Mouse (Mus musculus): ENCODE data around the gene Adgrb3. TPM values are rescaled to one million over a fixed set of nuclear protein-coding genes. Genes with fewer than 3 reads are reported as not detected.

Adgrb3 gene
- polyA plus RNA-seq, 1 experiment, result not detected

DNA sequence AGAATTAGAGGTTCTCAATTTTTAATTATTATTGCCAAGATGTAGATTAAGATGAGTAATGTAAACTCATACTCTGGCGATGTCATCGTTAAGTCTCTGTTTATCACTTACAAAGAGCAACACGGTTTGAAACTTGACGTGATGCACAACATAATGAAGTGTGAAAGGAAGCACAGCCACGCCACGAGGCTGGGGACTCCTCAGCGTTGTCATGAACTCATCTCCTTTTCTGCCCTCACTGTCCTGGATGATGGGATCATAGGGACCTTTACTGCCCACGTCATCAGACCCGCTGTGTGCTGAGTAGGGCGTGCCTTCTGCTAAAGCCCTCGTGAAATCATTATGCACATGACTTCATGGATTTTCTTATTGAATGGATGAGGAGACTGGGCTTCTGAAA lies 714.0 kb downstream of the Adgrb3 start:
- WGBS, result 52% methylated on average over 11 of the region's 11 CpGs
- DNase-seq, result no peak
- no peaks in the 10 kb centered on the region for H3K4me1 ChIP-seq (ENCODE audit: control insufficient read depth, insufficient read depth, low read length)
- no peak overlapping the region for H3K4me3 ChIP-seq (replicated peaks; ENCODE audit: extremely low read depth, low read depth, low read length)
- no peak for TF ChIP-seq CTCF (IDR thresholded peaks at IDR 0.05; ENCODE audit: insufficient read depth, low read length)
- TF ChIP-seq POLR2A (IDR thresholded peaks at IDR 0.05; ENCODE audit: borderline replicate concordance, extremely low read depth, low read depth, low read length), result no peak

DNA sequence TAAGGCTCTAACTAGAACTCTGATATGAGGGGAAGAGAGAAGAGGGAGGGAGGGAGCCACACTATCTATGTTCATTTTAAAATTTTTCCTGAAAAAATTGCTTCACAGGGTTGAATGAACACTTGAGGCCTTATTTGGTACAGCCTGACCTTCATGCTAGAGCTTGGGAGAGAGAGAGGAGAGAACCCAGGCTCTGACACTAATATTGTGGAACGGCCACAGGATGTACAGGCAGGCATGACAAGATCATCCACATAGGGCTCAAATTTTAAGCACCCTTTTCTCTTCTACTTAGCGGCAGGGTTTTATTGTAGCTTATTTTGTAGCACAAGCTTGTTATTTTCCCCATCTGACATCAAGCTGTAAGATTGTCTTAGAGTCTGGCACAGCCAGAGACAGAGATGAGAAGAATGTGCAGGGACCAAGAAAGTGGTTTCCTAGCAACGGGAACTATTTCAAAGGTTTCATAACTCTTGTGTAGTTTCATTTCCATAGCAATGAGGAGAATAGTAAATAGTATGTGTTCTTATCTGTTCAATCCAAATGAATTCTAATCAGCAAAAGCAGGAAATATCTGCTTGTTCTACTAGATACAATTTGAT lies 721.9 kb downstream of the Adgrb3 start:
- no peak for DNase-seq
- no peak overlapping the region for H3K4me3 ChIP-seq (replicated peaks; ENCODE audit: extremely low read depth, low read depth, low read length)
- no peak for TF ChIP-seq CTCF (IDR thresholded peaks at IDR 0.05; ENCODE audit: insufficient read depth, low read length)
- TF ChIP-seq POLR2A (IDR thresholded peaks at IDR 0.05; ENCODE audit: borderline replicate concordance, extremely low read depth, low read depth, low read length), result no peak
- WGBS, result 59% methylated on average over 3 of the region's 3 CpGs
- H3K4me1 ChIP-seq (ENCODE audit: control insufficient read depth, insufficient read depth, low read length), result no peaks in the 10 kb centered on the region; the same call in 1 of the 2 replicates

DNA sequence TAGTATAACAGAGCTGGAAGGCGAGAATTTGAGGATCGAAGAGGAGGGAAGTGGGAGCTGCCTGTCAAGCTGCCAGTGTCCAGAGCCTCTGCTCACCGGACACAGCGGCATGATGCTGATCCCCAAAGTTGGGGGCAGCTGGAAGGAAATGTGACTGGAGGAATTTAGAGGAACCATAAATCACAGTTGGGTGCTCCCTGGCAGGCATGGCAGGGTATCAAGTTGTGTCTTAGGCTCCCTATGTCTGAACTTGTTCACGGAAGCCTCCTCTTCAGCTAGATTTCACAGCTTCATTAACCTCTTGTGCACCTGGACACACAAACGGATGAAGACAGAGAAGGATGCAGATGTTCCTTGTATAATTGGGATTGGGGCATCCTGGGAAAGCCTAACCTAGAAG lies 722.8 kb downstream of the Adgrb3 start:
- no peaks in the 10 kb centered on the region; the same call in 1 of the 2 replicates for H3K4me1 ChIP-seq (ENCODE audit: control insufficient read depth, insufficient read depth, low read length)
- no peak overlapping the region for H3K4me3 ChIP-seq (replicated peaks; ENCODE audit: extremely low read depth, low read depth, low read length)
- TF ChIP-seq POLR2A (IDR thresholded peaks at IDR 0.05; ENCODE audit: borderline replicate concordance, extremely low read depth, low read depth, low read length) (no peak), CTCF (IDR thresholded peaks at IDR 0.05; ENCODE audit: insufficient read depth, low read length) (no peak)
- no peak for DNase-seq
- 68% methylated on average over 6 of the region's 6 CpGs for WGBS

DNA sequence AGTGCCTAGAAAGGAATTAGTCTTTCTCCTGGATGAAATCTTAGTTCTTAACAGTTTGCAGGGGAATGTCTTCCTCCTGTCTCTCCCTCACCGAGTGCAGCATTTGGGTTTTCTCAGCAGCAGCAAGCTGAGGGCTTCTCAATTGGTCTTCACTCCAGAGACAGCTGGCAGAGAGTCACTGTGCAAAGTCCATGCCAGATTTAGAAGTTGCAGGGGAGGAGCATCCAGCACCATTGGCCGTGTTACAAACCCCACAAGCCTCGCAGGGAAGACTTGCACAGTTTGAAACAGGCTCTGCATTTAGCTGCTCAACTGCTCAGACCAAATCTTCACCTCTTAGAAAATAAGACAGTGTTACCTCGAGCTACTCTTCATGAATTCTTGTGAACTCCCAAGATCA lies 724.1 kb downstream of the Adgrb3 start:
- H3K4me3 ChIP-seq (replicated peaks; ENCODE audit: extremely low read depth, low read depth, low read length), result no peak overlapping the region
- DNase-seq, result peak; percentile 13
- no peak for TF ChIP-seq POLR2A (IDR thresholded peaks at IDR 0.05; ENCODE audit: borderline replicate concordance, extremely low read depth, low read depth, low read length)
- TF ChIP-seq CTCF (IDR thresholded peaks at IDR 0.05; ENCODE audit: insufficient read depth, low read length), result no peak
- H3K4me1 ChIP-seq (ENCODE audit: control insufficient read depth, insufficient read depth, low read length), result no peaks in the 10 kb centered on the region; the same call in 1 of the 2 replicates
- 32% methylated on average over 4 of the region's 4 CpGs for WGBS

DNA sequence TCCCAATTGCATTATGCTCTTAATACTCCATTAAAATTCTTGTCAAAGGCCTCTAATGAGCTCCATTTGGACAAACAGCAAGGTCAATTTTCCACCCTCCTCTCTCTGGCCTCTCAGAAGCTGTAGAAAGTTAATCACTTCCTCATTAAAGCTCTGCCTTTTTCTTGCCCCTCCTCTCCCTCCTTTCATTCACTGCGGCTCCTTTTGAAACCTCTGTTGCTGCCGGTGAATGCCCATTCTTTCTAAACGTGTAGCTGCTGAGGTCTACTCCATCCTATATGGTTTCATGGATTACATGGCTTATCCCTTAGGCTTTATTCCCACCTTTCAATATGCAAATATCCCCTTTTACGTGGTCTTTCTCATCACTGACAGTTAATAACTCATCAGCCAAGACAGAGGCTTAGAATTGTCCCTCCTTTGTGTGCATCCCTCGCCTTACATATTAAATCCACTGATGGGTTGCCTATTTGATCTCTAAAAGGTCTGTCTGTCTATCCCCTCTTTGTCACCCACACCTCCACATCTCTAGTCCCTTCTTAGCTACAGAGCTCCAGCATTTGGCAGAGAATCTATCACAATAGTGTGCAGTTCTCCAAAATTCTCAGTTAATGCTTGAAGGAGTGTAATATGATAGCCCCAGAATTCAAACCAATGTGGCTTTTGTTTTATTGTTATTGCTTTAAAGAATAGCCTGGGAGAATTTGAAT lies 741.3 kb downstream of the Adgrb3 start:
- no peak for DNase-seq
- no peaks in the 10 kb centered on the region for H3K4me1 ChIP-seq (ENCODE audit: control insufficient read depth, insufficient read depth, low read length)
- H3K4me3 ChIP-seq (replicated peaks; ENCODE audit: extremely low read depth, low read depth, low read length), result no peak overlapping the region
- TF ChIP-seq POLR2A (IDR thresholded peaks at IDR 0.05; ENCODE audit: borderline replicate concordance, extremely low read depth, low read depth, low read length), result no peak
- TF ChIP-seq CTCF (IDR thresholded peaks at IDR 0.05; ENCODE audit: insufficient read depth, low read length), result no peak
- 55% methylated on average over 5 of the region's 5 CpGs for WGBS

DNA sequence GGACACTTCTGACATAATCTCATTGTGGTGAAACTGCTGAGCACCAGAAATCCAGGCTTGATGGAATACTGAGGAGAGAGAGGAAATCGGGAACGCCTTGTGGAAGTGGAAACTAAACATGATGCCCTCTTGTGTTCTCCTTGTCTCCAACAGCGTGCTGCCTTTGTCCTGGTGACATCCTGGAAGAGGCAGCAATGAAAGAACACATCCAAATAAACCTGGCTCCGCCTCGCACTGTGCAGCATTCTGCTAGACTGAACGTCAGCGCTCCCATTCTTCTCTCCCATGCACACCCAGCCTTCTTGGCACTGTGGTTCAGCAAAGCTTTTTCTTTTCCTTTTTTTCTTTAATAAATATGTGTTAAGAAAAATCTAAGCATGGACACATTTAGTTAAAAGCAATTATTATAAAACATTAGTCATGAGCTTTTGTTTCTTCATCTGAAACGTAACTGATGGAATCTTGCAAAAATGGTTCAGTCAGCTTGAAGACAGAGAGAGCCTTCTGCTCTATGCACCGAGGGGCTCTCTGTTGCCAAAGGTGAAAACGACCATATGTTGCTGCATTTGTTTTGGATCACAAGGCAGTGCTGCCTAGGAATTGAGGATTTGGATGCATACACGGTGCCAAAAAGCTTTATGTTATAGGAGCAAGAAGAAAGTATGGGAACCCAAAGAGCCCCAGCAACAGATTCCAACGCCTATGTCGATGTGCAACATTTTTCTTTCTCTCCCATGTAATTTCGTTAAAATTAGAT lies 743.7 kb downstream of the Adgrb3 start:
- H3K4me1 ChIP-seq (ENCODE audit: control insufficient read depth, insufficient read depth, low read length), result no peaks in the 10 kb centered on the region
- no peak for TF ChIP-seq POLR2A (IDR thresholded peaks at IDR 0.05; ENCODE audit: borderline replicate concordance, extremely low read depth, low read depth, low read length)
- TF ChIP-seq CTCF (IDR thresholded peaks at IDR 0.05; ENCODE audit: insufficient read depth, low read length), result no peak
- WGBS, result 60% methylated on average over 14 of the region's 14 CpGs
- no peak for DNase-seq
- no peak overlapping the region for H3K4me3 ChIP-seq (replicated peaks; ENCODE audit: extremely low read depth, low read depth, low read length)

- H3K4me3 ChIP-seq (replicated peaks; ENCODE audit: extremely low read depth, low read depth, low read length), result no peak overlapping the region
- no peaks in the 10 kb centered on the region for H3K4me1 ChIP-seq (ENCODE audit: control insufficient read depth, insufficient read depth, low read length)
- DNase-seq, result no peak
- WGBS, result 68% methylated on average over 8 of the region's 8 CpGs
- TF ChIP-seq POLR2A (IDR thresholded peaks at IDR 0.05; ENCODE audit: borderline replicate concordance, extremely low read depth, low read depth, low read length), result no peak
- no peak for TF ChIP-seq CTCF (IDR thresholded peaks at IDR 0.05; ENCODE audit: insufficient read depth, low read length)
These were observed 747.1 kb downstream of the Adgrb3 start for GRCm38 (mm10) chr1:25082377-25082776.

DNA sequence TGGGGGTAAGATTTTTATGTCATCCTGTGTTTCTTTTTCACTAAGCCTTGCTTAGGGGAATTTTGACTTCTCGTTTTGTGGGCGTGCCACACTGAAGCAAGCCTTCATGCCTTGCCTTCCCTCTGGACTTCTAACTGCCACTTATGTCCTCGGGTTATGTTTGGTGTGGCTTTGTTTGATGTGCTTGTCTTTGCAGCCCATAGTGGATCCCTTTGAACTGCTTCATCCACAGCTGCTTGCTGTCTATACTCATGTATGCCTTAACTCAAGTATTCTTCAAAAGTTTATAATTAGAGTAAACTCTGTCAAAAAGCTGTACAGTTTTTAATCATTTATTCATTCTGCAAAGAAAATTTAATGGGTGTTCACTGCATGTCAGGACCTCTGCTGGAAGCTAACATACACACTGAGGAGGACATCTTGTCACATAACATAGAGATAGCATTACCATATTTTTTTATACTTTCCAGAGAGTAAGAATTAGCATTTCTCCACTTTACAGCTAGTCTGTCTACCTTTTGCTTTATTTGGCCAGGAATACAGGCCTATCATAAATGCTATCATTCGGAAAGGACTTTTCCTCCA lies 748.1 kb downstream of the Adgrb3 start:
- H3K4me3 ChIP-seq (replicated peaks; ENCODE audit: extremely low read depth, low read depth, low read length), result no peak overlapping the region
- DNase-seq, result no peak
- WGBS, result 47% methylated on average over 4 of the region's 4 CpGs
- TF ChIP-seq CTCF (IDR thresholded peaks at IDR 0.05; ENCODE audit: insufficient read depth, low read length) (no peak), POLR2A (IDR thresholded peaks at IDR 0.05; ENCODE audit: borderline replicate concordance, extremely low read depth, low read depth, low read length) (no peak)
- no peaks in the 10 kb centered on the region for H3K4me1 ChIP-seq (ENCODE audit: control insufficient read depth, insufficient read depth, low read length)

DNA sequence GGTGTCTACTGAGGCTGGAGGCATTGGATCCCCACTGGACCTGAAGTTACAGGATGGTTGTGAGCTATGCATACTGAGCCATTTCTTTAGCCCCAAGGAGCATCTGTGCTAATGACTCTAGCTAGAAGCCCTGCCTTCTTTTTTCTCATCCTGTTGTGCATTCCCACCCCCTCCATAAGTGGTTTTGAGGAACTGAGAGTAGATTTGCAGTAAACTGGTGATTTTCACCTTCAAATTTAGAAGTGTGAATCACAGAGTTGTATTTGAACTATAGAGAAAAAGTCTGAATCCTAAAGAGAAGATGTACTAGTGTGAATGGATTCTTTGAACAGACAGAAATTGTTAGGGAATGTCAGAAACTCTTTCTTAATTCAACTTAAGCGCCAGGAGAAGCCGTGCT lies 750.1 kb downstream of the Adgrb3 start:
- no peak overlapping the region for H3K4me3 ChIP-seq (replicated peaks; ENCODE audit: extremely low read depth, low read depth, low read length)
- TF ChIP-seq CTCF (IDR thresholded peaks at IDR 0.05; ENCODE audit: insufficient read depth, low read length) (no peak), POLR2A (IDR thresholded peaks at IDR 0.05; ENCODE audit: borderline replicate concordance, extremely low read depth, low read depth, low read length) (no peak)
- WGBS, result 80% methylated on average over 2 of the region's 2 CpGs
- H3K4me1 ChIP-seq (ENCODE audit: control insufficient read depth, insufficient read depth, low read length), result no peaks in the 10 kb centered on the region
- no peak for DNase-seq

All from lung, adult 2 months (tissue).